Mouse (Mus musculus) neutrophil, adult 83 days (primary cell): ENCODE measurements around the gene Ccdc62. TPM values are rescaled to one million over a fixed set of nuclear protein-coding genes. Genes with fewer than 3 reads are reported as not detected.

ENCODE experiments used
- total RNA-seq, 2 experiments: library from RNA; stranded (reverse); gene quantifications; one replicate each; pipeline ENCODE4 v1.2.4; 2023

The Ccdc62 gene
- total RNA-seq, result 1 to 10 TPM in 1 of 2 experiments, under 1 TPM in 1; 0.31 to 2.5 TPM

DNA sequence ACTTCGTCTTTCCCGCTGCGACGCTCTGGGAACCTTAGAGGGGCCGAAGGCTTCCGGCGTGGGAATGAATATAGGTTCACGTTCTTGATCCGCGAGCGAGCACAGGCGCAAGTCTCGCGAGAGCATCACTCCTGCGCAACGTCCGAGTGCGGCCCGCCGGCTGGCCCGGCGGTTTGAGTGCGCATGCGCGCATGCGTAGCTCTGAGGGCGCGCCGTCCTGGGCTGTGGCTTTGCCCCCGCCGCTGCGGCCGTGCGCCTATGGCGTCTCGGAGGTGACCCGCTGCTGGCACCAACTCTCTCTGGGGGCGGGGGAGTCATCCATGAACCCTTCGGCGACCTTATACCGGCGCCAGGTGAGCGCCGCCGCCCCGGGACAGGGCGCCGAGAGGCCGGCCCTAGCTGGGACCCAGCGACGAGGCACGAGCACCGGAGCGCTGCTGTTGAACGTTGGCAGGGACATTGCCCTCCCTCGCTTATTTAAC lies at the start of gene Ccdc62:
TSS of gene Ccdc62 (plus strand) at position 172 of the 482 bp plus-strand sequence.

DNA sequence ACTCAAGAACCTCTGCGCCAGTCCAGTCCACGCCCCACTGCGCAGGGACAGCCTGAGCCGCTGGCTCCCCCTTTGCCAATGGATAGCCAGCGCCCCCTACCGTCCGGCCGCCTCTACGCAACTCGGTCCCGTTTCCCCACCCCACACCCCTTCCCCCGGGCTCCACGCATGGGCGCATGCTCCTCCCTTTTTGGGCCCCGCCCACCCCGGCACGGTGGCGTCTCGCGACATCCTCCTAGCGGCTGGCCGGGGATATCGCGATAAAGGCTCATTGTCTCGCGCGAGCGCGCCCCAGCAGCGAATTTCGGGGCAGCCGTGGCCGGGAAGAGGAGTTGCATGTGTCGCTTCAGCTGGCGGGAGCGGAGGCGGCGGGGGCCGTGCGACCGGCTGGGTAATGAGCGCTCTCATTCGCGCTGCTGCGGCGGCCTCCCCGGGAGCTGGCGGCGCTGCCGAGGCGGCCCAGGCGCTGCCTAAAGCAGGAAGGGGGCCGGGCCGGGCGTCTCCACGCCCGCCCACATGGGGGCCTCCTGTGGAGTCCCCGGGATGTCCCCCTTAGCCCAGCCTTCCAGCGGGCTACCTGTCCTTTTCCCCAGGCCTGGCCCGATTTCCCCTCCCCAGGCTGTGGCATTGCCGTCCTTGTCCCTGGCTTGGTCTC lies 23.4 kb upstream of the Ccdc62 start, which contains the start of gene Denr:
TSS of gene Denr (plus strand) at position 200 of the 655 bp plus-strand sequence.

DNA sequence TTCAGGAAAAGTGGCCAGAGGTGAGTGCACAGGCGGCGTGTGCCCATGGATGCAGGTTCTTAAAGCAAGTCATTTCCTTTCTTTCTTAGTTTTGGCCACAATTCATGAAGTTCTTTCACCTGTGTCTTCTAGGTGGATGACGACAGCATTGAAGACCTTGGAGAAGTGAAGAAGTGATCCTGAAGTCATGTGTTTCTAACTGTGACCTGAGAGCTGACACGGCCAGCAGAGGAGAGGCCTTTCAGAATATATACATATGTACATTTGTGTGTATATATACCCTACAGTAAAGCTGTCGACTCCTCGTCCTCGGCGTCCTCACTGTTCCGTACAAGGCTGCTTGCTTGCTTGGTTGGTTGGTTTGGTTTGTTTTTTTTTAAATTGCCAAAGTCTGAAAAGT lies 3.4 kb upstream of the Ccdc62 start, which contains the start of gene Gm43518:
TSS of gene Gm43518 (plus strand) at position 301 of the 400 bp plus-strand sequence.

DNA sequence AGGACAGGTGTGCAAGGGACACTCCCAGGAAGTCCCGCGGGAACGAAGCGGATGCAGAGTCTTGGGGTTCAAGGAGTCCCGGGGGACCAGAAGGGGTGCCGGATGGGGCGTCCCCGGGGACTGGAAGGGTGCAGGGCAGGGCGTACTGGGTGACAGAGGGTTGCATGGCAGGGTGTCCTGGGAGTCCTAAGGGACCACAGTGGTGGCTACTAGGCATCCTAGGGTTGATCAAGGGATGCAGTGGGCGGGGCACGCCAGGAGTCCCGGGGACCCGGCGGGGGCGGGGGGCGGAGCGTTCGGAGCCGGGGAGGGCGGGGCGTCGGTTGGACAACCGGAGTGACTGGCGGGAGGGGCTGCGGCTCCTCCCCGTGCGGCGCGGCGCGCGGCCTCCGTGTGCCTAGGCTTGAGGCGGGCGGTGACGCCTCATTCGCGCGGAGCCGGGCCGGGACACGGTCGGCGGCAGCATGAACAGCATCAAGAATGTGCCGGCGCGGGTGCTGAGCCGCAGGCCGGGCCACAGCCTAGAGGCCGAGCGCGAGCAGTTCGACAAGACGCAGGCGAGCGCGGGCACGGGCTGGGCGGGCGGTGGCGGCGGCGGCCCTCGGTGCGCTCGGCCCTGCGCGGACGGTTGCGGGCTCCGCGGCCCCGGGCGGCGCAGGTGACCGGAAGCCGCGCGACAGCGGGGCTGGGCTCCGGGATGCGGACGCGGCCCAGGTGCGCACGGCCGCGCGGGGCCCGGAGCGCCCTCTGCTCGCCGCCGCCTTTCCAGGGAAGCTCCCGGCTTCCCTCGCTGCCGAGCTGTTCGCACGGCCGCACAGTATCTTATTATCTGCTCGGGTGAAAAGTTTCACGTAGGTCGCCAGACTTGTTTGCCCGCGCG lies 43.1 kb downstream of the Ccdc62 start, which contains the start of gene Hip1r:
TSS of gene Hip1r (plus strand) at position 330 of the 880 bp plus-strand sequence.

Other genes starting within 250 kb of the Ccdc62 start
- gene Clip1, start 246.1 kb upstream of the Ccdc62 start, total RNA-seq, result 10 to 100 TPM; 83.3 to 95.2 TPM
- gene Zcchc8, start 209.6 kb upstream of the Ccdc62 start, total RNA-seq, result 100 to 1,000 TPM in 1 of 2 experiments, 10 to 100 TPM in 1; 99.9 to 105 TPM
- 100 to 1,000 TPM in 1 of 2 experiments, 10 to 100 TPM in 1; 99.0 to 103 TPM for gene Rsrc2, start 181.3 kb upstream of the Ccdc62 start, total RNA-seq
- 10 to 100 TPM; 33.8 to 38.0 TPM for gene Kntc1, start 181.0 kb upstream of the Ccdc62 start, total RNA-seq
- gene Hcar2, start 65.2 kb upstream of the Ccdc62 start, total RNA-seq, result 100 to 1,000 TPM in 1 of 2 experiments, 10 to 100 TPM in 1; 93.7 to 125 TPM
- gene Hcar1, start 50.7 kb upstream of the Ccdc62 start, total RNA-seq, result not detected
- gene Denr, start 23.5 kb upstream of the Ccdc62 start, total RNA-seq, result 10 to 100 TPM; 20.1 to 24.9 TPM
- gene Gm43518, start 3.3 kb upstream of the Ccdc62 start, total RNA-seq, result 1 to 10 TPM in 1 of 2 experiments, not detected in 1; 1.4 TPM
- 10 to 100 TPM; 73.4 to 78.7 TPM for gene Hip1r, start 42.9 kb downstream of the Ccdc62 start, total RNA-seq
- gene Vps37b, start 101.6 kb downstream of the Ccdc62 start, total RNA-seq, result 10 to 100 TPM; 43.0 to 46.7 TPM
- 1 to 10 TPM; 5.4 to 6.5 TPM for gene Abcb9, start 165.1 kb downstream of the Ccdc62 start, total RNA-seq
- 10 to 100 TPM; 13.0 to 14.2 TPM for gene Ogfod2, start 181.6 kb downstream of the Ccdc62 start, total RNA-seq
- gene Arl6ip4, start 185.4 kb downstream of the Ccdc62 start, total RNA-seq, result 10 to 100 TPM; 35.8 to 39.3 TPM